ENCODE assay signal across 10 mouse cellular contexts in genomic region chr2:25865412-25865811, GRCm38 (mm10). TPM values are rescaled to one million over a fixed set of nuclear protein-coding genes. Genes with fewer than 3 reads are reported as not detected.
DNase-seq lines count a peak whose midpoint lies in the region; ATAC-seq and TF ChIP-seq lines count a peak whose summit lies in the region.
"Had no signal": no experiment of that assay in that cellular context is flagged by ENCODE, and none has a peak within 500 bp of the region (broad histone marks: within the 10 kb centered on the region; RNA-seq: fewer than 3 reads in every experiment).

No protein-coding gene starts in this region.

- TF ChIP-seq EP300 in lung, postnatal 0 days (IDR thresholded peaks at IDR 0.05), result no peak

- peaks cover 8% of the 10 kb centered on the region; the same call in 1 of the 2 replicates for H3K27me3 ChIP-seq in lung, postnatal 0 days (replicated peaks; ENCODE audit: insufficient read depth, low read length)
- peaks cover 56% of the 10 kb centered on the region for H3K27me3 ChIP-seq in liver, embryonic 11.5 days (replicated peaks; ENCODE audit: control insufficient read depth, insufficient read depth, low read length)

- H3K9ac ChIP-seq in lung, postnatal 0 days (replicated peaks; ENCODE audit: low read depth), result no peak overlapping the region
- H3K9ac ChIP-seq in liver, embryonic 11.5 days (ENCODE audit: low read depth, low read length), result no peak overlapping the region
- H3K9ac ChIP-seq: heart, embryonic 13.5 days; lung, embryonic 15.5 days had no signal

- WGBS in lung, postnatal 0 days, result 14% methylated on average over 4 of the region's 4 CpGs
- 24% methylated on average over 4 of the region's 4 CpGs for WGBS in liver, embryonic 11.5 days

- H3K4me2 ChIP-seq in lung, postnatal 0 days (replicated peaks; ENCODE audit: low read depth, low read length), result no peak overlapping the region
- no peak overlapping the region for H3K4me2 ChIP-seq in liver, embryonic 11.5 days
- H3K4me2 ChIP-seq: heart, embryonic 13.5 days; lung, embryonic 15.5 days had no signal

- H3K4me3 ChIP-seq in lung, postnatal 0 days (ENCODE audit: low read depth, low read length), result no peak overlapping the region
- no peak overlapping the region for H3K4me3 ChIP-seq in cortical plate, adult 2 months (ENCODE audit: insufficient read depth, low read length)
- no peak overlapping the region for H3K4me3 ChIP-seq in liver, embryonic 11.5 days (ENCODE audit: low read depth, low read length)
- H3K4me3 ChIP-seq: heart, embryonic 13.5 days; lung, embryonic 15.5 days had no signal

- H3K9me3 ChIP-seq in lung, postnatal 0 days (ENCODE audit: low read length), result no peaks in the 10 kb centered on the region
- H3K9me3 ChIP-seq in liver, embryonic 11.5 days (ENCODE audit: control insufficient read depth, low read length), result no peaks in the 10 kb centered on the region
- H3K9me3 ChIP-seq: heart, embryonic 13.5 days; lung, embryonic 15.5 days had no signal

- peak; percentile 45 for TF ChIP-seq CTCF in lung, postnatal 0 days (IDR thresholded peaks at IDR 0.05)
- TF ChIP-seq CTCF in cortical plate, adult 2 months (IDR thresholded peaks at IDR 0.05; ENCODE audit: extremely low read depth, insufficient read depth, low read length), result peak; percentile 56

- H3K36me3 ChIP-seq in lung, postnatal 0 days (ENCODE audit: insufficient read depth, low read length), result no peaks in the 10 kb centered on the region
- H3K36me3 ChIP-seq in liver, embryonic 11.5 days (ENCODE audit: control insufficient read depth, insufficient read depth, low read length), result no peaks in the 10 kb centered on the region
- H3K36me3 ChIP-seq: heart, embryonic 13.5 days; lung, embryonic 15.5 days had no signal

- no peak for TF ChIP-seq POLR2A in cortical plate, adult 2 months (IDR thresholded peaks at IDR 0.05; ENCODE audit: extremely low read depth, insufficient read depth, low read length)

- peak; percentile 27; the same call in 1 of the 2 replicates for ATAC-seq in lung, postnatal 0 days
- no peak for ATAC-seq in liver, embryonic 11.5 days (replicated peaks; ENCODE audit: low FRiP score)

- peaks cover 6% of the 10 kb centered on the region for H3K4me1 ChIP-seq in lung, postnatal 0 days (ENCODE audit: insufficient read depth, low read depth, low read length)
- H3K4me1 ChIP-seq in cortical plate, adult 2 months (ENCODE audit: control insufficient read depth, insufficient read depth, low read length), result peaks cover 14% of the 10 kb centered on the region
- no peaks in the 10 kb centered on the region for H3K4me1 ChIP-seq in liver, embryonic 11.5 days (replicated peaks; ENCODE audit: control insufficient read depth, insufficient read depth, low read length)

- peak; percentile 32 for DNase-seq in lung, postnatal 0 days (ENCODE audit: low spot score)
- no peak for DNase-seq in lung, adult 18-20 months
- peak; percentile 76 for DNase-seq in layer of hippocampus, adult 9-11 months
- DNase-seq in right cerebral cortex, adult 2 months (ENCODE audit: low spot score in 2 of 2), result peak; percentile 73 to 76
- DNase-seq in spleen, postnatal 36 days (ENCODE audit: low spot score in 2 of 2), result no peak
- no peak for DNase-seq in liver, embryonic 11.5 days (ENCODE audit: low spot score)

- no peak overlapping the region for H3K27ac ChIP-seq in lung, postnatal 0 days (ENCODE audit: low read length)
- H3K27ac ChIP-seq in cortical plate, adult 2 months (ENCODE audit: insufficient read depth, low read length), result no peak overlapping the region
- no peak overlapping the region for H3K27ac ChIP-seq in liver, embryonic 11.5 days (ENCODE audit: low read depth, low read length)
- H3K27ac ChIP-seq: heart, embryonic 13.5 days; lung, embryonic 15.5 days had no signal

RNA-seq across cellular contexts. Expression of gene Kcnt1, which starts 1.9 kb away (rescaled TPM):
- polyA plus RNA-seq in lung, postnatal 0 days (2015; fragmentation: Nextera tagmentation; extraction: Ambion mirVana), result 0.17 and 0.21 TPM in 2 replicates
- polyA plus RNA-seq in cortical plate, adult 2 months (2012; rRNA removed), result 191 and 197 TPM in 2 replicates
- polyA plus RNA-seq in liver, embryonic 11.5 days (2014; fragmentation: Nextera tagmentation; extraction: Ambion mirVana), result 0.33 TPM in 1 of 2 replicates, not detected in the other

RNA-seq across cellular contexts. Expression of gene Sohlh1, which starts 18.4 kb away (rescaled TPM):
- not detected in 2 replicates for polyA plus RNA-seq in lung, postnatal 0 days (2015; fragmentation: Nextera tagmentation; extraction: Ambion mirVana)
- 0.08 TPM in 1 of 2 replicates, not detected in the other for polyA plus RNA-seq in cortical plate, adult 2 months (2012; rRNA removed)
- not detected in 2 replicates for polyA plus RNA-seq in liver, embryonic 11.5 days (2014; fragmentation: Nextera tagmentation; extraction: Ambion mirVana)
- polyA plus RNA-seq: heart, embryonic 13.5 days; lung, embryonic 15.5 days had no signal

RNA-seq across cellular contexts. Expression of gene Lcn9, which starts 42.5 kb away (rescaled TPM):
- polyA plus RNA-seq in lung, postnatal 0 days (2015; fragmentation: Nextera tagmentation; extraction: Ambion mirVana), result not detected in 2 replicates
- not detected in 2 replicates for polyA plus RNA-seq in cortical plate, adult 2 months (2012; rRNA removed)
- polyA plus RNA-seq in liver, embryonic 11.5 days (2014; fragmentation: Nextera tagmentation; extraction: Ambion mirVana), result not detected in 2 replicates
- polyA plus RNA-seq: heart, embryonic 13.5 days; lung, embryonic 15.5 days; stomach, embryonic 16.5 days had no signal

RNA-seq across cellular contexts. Expression of gene Glt6d1, which starts 49.8 kb away (rescaled TPM):
- polyA plus RNA-seq in lung, postnatal 0 days (2015; fragmentation: Nextera tagmentation; extraction: Ambion mirVana), result not detected in 2 replicates
- polyA plus RNA-seq in cortical plate, adult 2 months (2012; rRNA removed), result not detected in 2 replicates
- not detected in 2 replicates for polyA plus RNA-seq in liver, embryonic 11.5 days (2014; fragmentation: Nextera tagmentation; extraction: Ambion mirVana)
- polyA plus RNA-seq: heart, embryonic 13.5 days; lung, embryonic 15.5 days; stomach, embryonic 16.5 days had no signal

Comparison
In these comparisons a context has a peak if more than half of its experiments do, and no peak if none do; other contexts are left out.
1. DNase-seq: peak in lung, postnatal 0 days (single experiment), layer of hippocampus, adult 9-11 months (single experiment) and right cerebral cortex, adult 2 months (2 of 2); none in lung, adult 18-20 months (0 of 2), spleen, postnatal 36 days (0 of 2) and liver, embryonic 11.5 days (single experiment).
2. RNA of gene Kcnt1, which starts 1.9 kb away (polyA plus RNA-seq): 191 to 197 TPM in cortical plate, adult 2 months; 0.33 TPM in liver, embryonic 11.5 days and 0.17 to 0.21 TPM in lung, postnatal 0 days; every median in the first group is over 100 times any median in the second.